Mouse (Mus musculus): Measurements from ENCODE around the gene Gm5089. TPM values are rescaled to one million over a fixed set of nuclear protein-coding genes. Genes with fewer than 3 reads are reported as not detected.
A peak's percentile ranks its signal among the peaks of the same experiment; 100 is the strongest.

Gm5089 gene
- polyA plus RNA-seq, 1 experiment from 2014 or later, result 0.75 TPM

- Histone ChIP-seq H3K4me2 (ENCODE audit: low read length) (peak overlapping the region; percentile 40), H3K4me1 (ENCODE audit: control insufficient read depth, insufficient read depth, low read length) (peaks cover 26% of the 10 kb centered on the region; the same call in 1 of the 2 replicates), H3K27me3 (ENCODE audit: control insufficient read depth, insufficient read depth, low read length) (peaks cover 71% of the 10 kb centered on the region), H3K9ac (replicated peaks; ENCODE audit: low read length) (no peak overlapping the region; the same call in 1 of the 2 replicates), H3K9me3 (ENCODE audit: control insufficient read depth, low read length) (no peaks in the 10 kb centered on the region), H3K4me3 (replicated peaks; ENCODE audit: low read depth, low read length) (0 out of 2 replicates have a peak overlapping the region, but pooled peaks have one; percentile 2), H3K27ac (replicated peaks; ENCODE audit: low read depth, low read length) (peak overlapping the region; percentile 47), H3K36me3 (ENCODE audit: control insufficient read depth, insufficient read depth, low read length) (no peaks in the 10 kb centered on the region)
- peak; percentile 81 for DNase-seq
- ATAC-seq (ENCODE audit: low FRiP score, low TSS enrichment), result peak; percentile 68
- WGBS, result under 1% methylated on average over 32 of the region's 32 CpGs
Observed at GRCm38 (mm10) chr14:122453388-122453995, 2.6 kb upstream of the Gm5089 start.

DNA sequence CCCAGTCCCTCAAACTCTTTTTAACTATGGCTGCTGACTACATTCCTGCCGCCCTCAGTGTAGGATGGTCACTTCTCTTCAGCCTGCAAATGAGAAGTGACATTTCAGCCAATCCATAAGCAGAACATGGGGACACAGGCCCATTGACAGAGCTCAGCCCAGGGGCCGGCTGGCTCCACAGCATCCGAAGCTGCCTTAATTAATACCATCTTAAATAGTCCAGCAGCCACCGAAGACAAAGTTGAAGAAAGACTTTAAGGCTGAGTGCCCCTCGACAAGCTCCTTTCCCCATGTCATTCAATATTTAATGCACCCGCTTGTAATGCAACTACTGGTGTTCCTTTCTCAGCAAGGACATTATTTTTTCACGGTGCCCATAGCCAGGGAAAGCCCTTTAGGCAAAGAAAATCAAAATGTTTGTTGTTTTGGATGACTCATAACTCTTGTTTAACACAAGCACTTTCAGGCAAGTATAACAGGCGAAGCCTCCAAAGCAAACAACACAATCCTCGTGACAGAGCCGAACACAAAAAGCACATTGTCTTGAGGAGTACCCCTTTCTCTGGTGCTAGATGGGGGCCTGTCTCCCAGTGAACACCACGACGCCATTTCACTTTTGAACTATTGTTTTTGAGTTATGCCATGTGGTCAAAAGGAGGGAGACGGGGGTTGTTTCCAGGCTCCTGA is 1.9 kb upstream of the Gm5089 start:
- Histone ChIP-seq H3K9ac (replicated peaks; ENCODE audit: low read length) (no peak overlapping the region), H3K27ac (replicated peaks; ENCODE audit: low read depth, low read length) (peak overlapping the region; percentile 52), H3K4me3 (replicated peaks; ENCODE audit: low read depth, low read length) (no peak overlapping the region), H3K27me3 (ENCODE audit: control insufficient read depth, insufficient read depth, low read length) (peaks cover 77% of the 10 kb centered on the region), H3K4me2 (ENCODE audit: low read length) (peak overlapping the region; percentile 40), H3K4me1 (ENCODE audit: control insufficient read depth, insufficient read depth, low read length) (peaks cover 26% of the 10 kb centered on the region; the same call in 1 of the 2 replicates), H3K9me3 (ENCODE audit: control insufficient read depth, low read length) (no peaks in the 10 kb centered on the region), H3K36me3 (ENCODE audit: control insufficient read depth, insufficient read depth, low read length) (no peaks in the 10 kb centered on the region)
- DNase-seq, result peak; percentile 52
- peak; percentile 24; the same call in 1 of the 2 replicates for ATAC-seq (ENCODE audit: low FRiP score, low TSS enrichment)
- 3% methylated on average over 13 of the region's 13 CpGs for WGBS

- Histone ChIP-seq H3K4me2 (ENCODE audit: low read length) (peak overlapping the region; percentile 63; the same call in 1 of the 2 replicates), H3K4me3 (replicated peaks; ENCODE audit: low read depth, low read length) (no peak overlapping the region), H3K9me3 (ENCODE audit: control insufficient read depth, low read length) (no peaks in the 10 kb centered on the region), H3K27ac (replicated peaks; ENCODE audit: low read depth, low read length) (no peak overlapping the region), H3K4me1 (ENCODE audit: control insufficient read depth, insufficient read depth, low read length) (peaks cover 26% of the 10 kb centered on the region; the same call in 1 of the 2 replicates), H3K36me3 (ENCODE audit: control insufficient read depth, insufficient read depth, low read length) (no peaks in the 10 kb centered on the region), H3K9ac (replicated peaks; ENCODE audit: low read length) (no peak overlapping the region), H3K27me3 (ENCODE audit: control insufficient read depth, insufficient read depth, low read length) (peaks cover 87% of the 10 kb centered on the region)
- DNase-seq, result no peak
- 38% methylated on average over 5 of the region's 5 CpGs for WGBS
- no peak for ATAC-seq (ENCODE audit: low FRiP score, low TSS enrichment)
Observed at GRCm38 (mm10) chr14:122451551-122452145, 733 bp upstream of the Gm5089 start.

- Histone ChIP-seq H3K4me3 (replicated peaks; ENCODE audit: low read depth, low read length) (peak overlapping the region; percentile 29), H3K9ac (replicated peaks; ENCODE audit: low read length) (peak overlapping the region; percentile 39; the same call in 1 of the 2 replicates), H3K4me2 (ENCODE audit: low read length) (peak overlapping the region; percentile 63), H3K27me3 (ENCODE audit: control insufficient read depth, insufficient read depth, low read length) (peaks cover 79% of the 10 kb centered on the region), H3K36me3 (ENCODE audit: control insufficient read depth, insufficient read depth, low read length) (no peaks in the 10 kb centered on the region), H3K27ac (replicated peaks; ENCODE audit: low read depth, low read length) (peak overlapping the region; percentile 57), H3K4me1 (ENCODE audit: control insufficient read depth, insufficient read depth, low read length) (peaks cover 26% of the 10 kb centered on the region; the same call in 1 of the 2 replicates), H3K9me3 (ENCODE audit: control insufficient read depth, low read length) (no peaks in the 10 kb centered on the region)
- ATAC-seq (ENCODE audit: low FRiP score, low TSS enrichment) (no peak), DNase-seq (peak; percentile 45)
- 2% methylated on average over 29 of the region's 29 CpGs for WGBS
Observed at GRCm38 (mm10) chr14:122449601-122450495, 1.1 kb downstream of the Gm5089 start.

DNA sequence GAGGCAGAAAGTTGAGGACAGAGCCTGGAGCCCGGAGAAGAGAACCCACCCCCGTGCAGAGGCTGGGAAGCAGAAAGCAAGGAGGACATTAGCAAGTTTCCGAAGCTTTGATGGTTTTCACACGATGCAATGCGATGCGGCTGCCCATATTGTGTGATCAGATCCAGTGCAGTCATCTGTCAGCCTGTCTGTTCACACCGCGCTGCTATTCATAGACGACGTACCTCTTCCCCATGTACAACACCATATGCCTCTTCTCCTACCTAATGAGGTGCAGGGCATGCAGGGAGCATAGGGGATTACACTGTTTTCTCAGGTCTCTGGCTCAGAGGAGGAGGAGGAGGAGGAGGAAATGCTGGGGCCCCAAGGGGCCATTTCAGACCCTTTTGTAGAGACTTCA is 14.1 kb downstream of the Gm5089 start:
- H3K27ac ChIP-seq (replicated peaks; ENCODE audit: low read depth, low read length), result no peak overlapping the region
- H3K4me3 ChIP-seq (replicated peaks; ENCODE audit: low read depth, low read length), result no peak overlapping the region
- DNase-seq, result no peak
- H3K27me3 ChIP-seq (ENCODE audit: control insufficient read depth, insufficient read depth, low read length), result no peaks in the 10 kb centered on the region
- H3K4me1 ChIP-seq (ENCODE audit: control insufficient read depth, insufficient read depth, low read length), result no peaks in the 10 kb centered on the region
- H3K36me3 ChIP-seq (ENCODE audit: control insufficient read depth, insufficient read depth, low read length), result no peaks in the 10 kb centered on the region
- 68% methylated on average over 10 of the region's 10 CpGs for WGBS
- H3K9me3 ChIP-seq (ENCODE audit: control insufficient read depth, low read length), result no peaks in the 10 kb centered on the region
- ATAC-seq (ENCODE audit: low FRiP score, low TSS enrichment), result no peak
- H3K4me2 ChIP-seq (ENCODE audit: low read length), result no peak overlapping the region
- H3K9ac ChIP-seq (replicated peaks; ENCODE audit: low read length), result no peak overlapping the region

DNA sequence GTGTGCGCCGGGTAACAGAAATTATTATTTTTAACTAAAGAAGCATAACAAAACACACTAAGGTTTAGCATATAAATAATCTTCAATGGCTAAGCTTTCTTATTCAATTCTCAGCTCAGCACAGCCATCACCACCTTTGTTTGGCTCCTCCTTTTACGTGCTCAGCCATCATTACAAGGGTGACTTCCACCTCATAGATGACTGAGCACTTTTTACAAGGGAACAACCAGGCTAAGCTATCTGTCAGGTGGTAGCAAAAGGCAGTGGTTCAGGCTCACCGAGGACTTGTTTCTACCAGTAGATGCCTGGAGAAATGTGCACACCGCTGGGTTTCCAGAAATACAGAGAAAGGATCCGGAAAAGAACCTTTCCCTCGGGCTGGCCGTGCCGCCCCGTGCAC is 16.9 kb downstream of the Gm5089 start:
- Histone ChIP-seq H3K9ac (replicated peaks; ENCODE audit: low read length) (no peak overlapping the region), H3K36me3 (ENCODE audit: control insufficient read depth, insufficient read depth, low read length) (no peaks in the 10 kb centered on the region), H3K4me2 (ENCODE audit: low read length) (no peak overlapping the region), H3K4me3 (replicated peaks; ENCODE audit: low read depth, low read length) (no peak overlapping the region), H3K27me3 (ENCODE audit: control insufficient read depth, insufficient read depth, low read length) (no peaks in the 10 kb centered on the region), H3K27ac (replicated peaks; ENCODE audit: low read depth, low read length) (no peak overlapping the region), H3K9me3 (ENCODE audit: control insufficient read depth, low read length) (no peaks in the 10 kb centered on the region), H3K4me1 (ENCODE audit: control insufficient read depth, insufficient read depth, low read length) (no peaks in the 10 kb centered on the region)
- no peak for DNase-seq
- WGBS, result 90% methylated on average over 10 of the region's 10 CpGs
- ATAC-seq (ENCODE audit: low FRiP score, low TSS enrichment), result no peak

DNA sequence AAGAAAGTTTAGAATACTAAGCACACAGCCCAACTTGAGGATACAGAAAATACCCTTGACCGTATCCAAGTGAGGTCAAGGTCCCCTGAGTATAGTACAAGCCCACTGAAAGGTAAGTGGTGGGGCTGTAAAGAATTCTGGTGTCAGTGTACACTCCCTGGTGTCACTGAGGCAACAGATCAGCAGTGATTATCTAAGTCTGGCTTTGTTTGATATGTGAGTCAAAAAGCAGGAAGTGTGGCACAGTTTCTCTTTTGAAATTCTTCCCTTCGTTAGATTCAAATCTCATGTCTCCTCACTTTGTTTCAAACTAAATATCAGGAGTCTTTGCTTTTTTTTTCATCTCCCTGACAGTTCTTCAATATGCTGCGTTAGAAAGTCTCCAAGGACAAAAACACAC is 18.4 kb downstream of the Gm5089 start:
- Histone ChIP-seq H3K27me3 (ENCODE audit: control insufficient read depth, insufficient read depth, low read length) (no peaks in the 10 kb centered on the region), H3K9ac (replicated peaks; ENCODE audit: low read length) (no peak overlapping the region), H3K27ac (replicated peaks; ENCODE audit: low read depth, low read length) (no peak overlapping the region), H3K4me1 (ENCODE audit: control insufficient read depth, insufficient read depth, low read length) (no peaks in the 10 kb centered on the region), H3K4me3 (replicated peaks; ENCODE audit: low read depth, low read length) (no peak overlapping the region), H3K4me2 (ENCODE audit: low read length) (no peak overlapping the region), H3K9me3 (ENCODE audit: control insufficient read depth, low read length) (no peaks in the 10 kb centered on the region), H3K36me3 (ENCODE audit: control insufficient read depth, insufficient read depth, low read length) (no peaks in the 10 kb centered on the region)
- no peak for ATAC-seq (ENCODE audit: low FRiP score, low TSS enrichment)
- 67% methylated on average over 3 of the region's 3 CpGs for WGBS
- DNase-seq, result no peak

- Histone ChIP-seq H3K27me3 (ENCODE audit: control insufficient read depth, insufficient read depth, low read length) (no peaks in the 10 kb centered on the region), H3K27ac (replicated peaks; ENCODE audit: low read depth, low read length) (no peak overlapping the region), H3K9me3 (ENCODE audit: control insufficient read depth, low read length) (no peaks in the 10 kb centered on the region), H3K4me3 (replicated peaks; ENCODE audit: low read depth, low read length) (no peak overlapping the region), H3K4me2 (ENCODE audit: low read length) (no peak overlapping the region), H3K9ac (replicated peaks; ENCODE audit: low read length) (no peak overlapping the region), H3K4me1 (ENCODE audit: control insufficient read depth, insufficient read depth, low read length) (peaks cover 3% of the 10 kb centered on the region; the same call in 1 of the 2 replicates), H3K36me3 (ENCODE audit: control insufficient read depth, insufficient read depth, low read length) (no peaks in the 10 kb centered on the region)
- DNase-seq (no peak), ATAC-seq (ENCODE audit: low FRiP score, low TSS enrichment) (no peak)
- 64% methylated on average over 3 of the region's 3 CpGs for WGBS
Observed at GRCm38 (mm10) chr14:122427654-122428053, 23.3 kb downstream of the Gm5089 start.

Measured in midbrain, embryonic 14.5 days (tissue).